Mouse (Mus musculus) lung, postnatal 36 days (tissue): ENCODE data around the gene Gm13276.
"Not testable (repeated sequence)": the region's sequence is repeated elsewhere in the genome, so short reads cannot be mapped to it uniquely, and the experiment has no call there.

ENCODE experiments used
- DNase-seq: peaks from one replicate; pipeline ENCODE4 v3.0.0; 2022; ENCODE audit warnings: mixed read lengths

The Gm13276 gene

DNA sequence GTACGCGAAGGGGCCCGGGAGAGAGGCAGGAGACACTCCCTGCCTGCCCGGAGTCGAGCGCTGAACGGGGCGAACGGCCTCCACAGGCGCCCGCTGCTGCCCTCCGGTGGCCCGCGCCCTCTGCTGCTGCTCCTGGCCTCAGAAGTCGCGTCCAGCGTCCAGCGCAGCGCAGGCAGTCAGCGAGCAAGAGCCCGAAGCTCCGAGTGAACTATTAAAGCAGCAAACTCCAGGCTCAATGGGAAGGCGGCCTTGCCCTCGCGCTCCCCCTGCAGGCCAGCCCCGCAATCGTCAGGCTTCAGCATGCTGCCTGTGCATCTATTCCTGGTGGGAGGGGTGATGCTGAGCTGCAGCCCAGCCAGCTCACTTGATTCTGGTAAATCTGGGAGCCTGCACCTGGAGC, at the start of gene Gm13276:
Gene Gm13276 (plus strand): TSS at position 301 of the 400 bp plus-strand sequence.
- DNase-seq: not testable (repeated sequence)

- DNase-seq: peak; percentile 84
Observed at GRCm38 (mm10) chr4:88738480-88738879, 47.0 kb upstream of the Gm13276 start.

GRCm38 (mm10) chr4:88739036-88739435, 46.5 kb upstream of the Gm13276 start:
- no peak for DNase-seq

GRCm38 (mm10) chr4:88741426-88741825, 44.1 kb upstream of the Gm13276 start:
- no peak for DNase-seq

- DNase-seq: no peak
Observed at GRCm38 (mm10) chr4:88742771-88743371, 42.6 kb upstream of the Gm13276 start.

- no peak for DNase-seq
Observed at GRCm38 (mm10) chr4:88744207-88744606, 41.3 kb upstream of the Gm13276 start.

- no peak for DNase-seq
Observed at GRCm38 (mm10) chr4:88749926-88750325, 35.6 kb upstream of the Gm13276 start.

DNA sequence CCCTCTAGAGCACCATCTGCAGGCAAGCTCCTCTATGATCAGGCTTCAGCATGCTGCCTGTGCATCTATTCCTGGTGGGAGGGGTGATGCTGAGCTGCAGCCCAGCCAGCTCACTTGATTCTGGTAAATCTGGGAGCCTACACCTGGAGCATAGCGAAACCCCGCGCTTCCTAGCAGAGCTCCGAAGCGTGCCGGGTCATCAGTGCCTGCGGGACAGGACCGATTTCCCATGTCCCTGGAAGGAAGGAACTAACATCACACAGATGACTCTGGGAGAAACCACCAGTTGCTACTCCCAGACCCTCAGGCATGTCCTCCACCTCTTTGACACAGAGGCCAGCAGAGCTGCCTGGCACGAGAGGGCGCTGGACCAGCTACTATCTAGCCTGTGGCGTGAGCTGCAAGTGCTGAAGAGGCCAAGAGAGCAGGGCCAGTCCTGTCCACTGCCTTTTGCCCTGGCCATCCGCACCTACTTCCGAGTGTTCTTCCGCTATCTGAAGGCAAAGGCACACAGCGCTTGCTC, 30.6 kb upstream of the Gm13276 start, which contains the start of gene Gm13271:
Gene Gm13271 (plus strand): TSS at position 51 of the 523 bp plus-strand sequence.
- DNase-seq: peak; percentile 41

DNA sequence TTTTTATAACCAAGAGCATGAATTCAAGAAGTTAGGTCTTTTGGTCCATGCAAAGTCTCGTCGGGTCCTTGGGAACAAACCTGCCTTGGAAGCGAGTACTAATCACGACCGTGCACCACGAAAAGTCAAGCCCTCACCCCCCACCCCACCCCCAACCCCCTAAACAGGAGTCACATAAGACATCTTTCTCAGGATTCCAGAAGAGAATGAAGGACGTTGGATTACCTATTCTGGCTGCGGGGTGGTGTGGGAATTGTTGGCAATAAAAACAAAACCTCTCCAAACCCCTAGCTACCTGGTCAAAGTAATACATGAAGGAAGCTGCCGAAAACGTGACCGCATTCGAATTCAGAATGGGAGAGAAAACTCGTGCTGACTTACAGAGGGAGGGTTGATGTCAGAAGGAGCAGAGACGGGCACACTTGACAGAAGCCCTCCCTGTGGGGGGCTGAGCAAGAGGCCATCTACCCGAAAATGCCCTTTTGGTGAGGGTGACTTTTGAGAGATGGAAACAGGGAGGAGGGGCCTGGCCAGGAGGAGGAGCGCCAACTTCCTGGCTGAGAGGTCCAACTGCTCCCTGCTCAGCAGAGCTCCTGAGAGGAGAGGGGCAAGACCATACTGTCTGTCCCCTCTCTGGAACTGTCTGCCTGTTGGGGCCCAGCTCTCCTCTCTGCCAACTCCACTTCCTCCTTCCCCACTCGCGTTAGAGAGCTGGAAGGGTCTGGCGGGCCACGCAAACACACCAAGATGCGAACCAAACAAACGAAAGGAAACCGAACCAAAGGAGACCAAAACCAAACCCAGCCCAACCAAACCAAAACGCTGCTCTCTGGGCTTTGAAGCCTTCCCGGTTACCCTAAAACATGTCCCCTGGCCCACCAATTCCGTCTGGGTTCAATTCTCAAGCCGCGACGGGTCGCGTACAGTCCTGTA, 28.7 kb upstream of the Gm13276 start:
- DNase-seq: peak; percentile 4

DNA sequence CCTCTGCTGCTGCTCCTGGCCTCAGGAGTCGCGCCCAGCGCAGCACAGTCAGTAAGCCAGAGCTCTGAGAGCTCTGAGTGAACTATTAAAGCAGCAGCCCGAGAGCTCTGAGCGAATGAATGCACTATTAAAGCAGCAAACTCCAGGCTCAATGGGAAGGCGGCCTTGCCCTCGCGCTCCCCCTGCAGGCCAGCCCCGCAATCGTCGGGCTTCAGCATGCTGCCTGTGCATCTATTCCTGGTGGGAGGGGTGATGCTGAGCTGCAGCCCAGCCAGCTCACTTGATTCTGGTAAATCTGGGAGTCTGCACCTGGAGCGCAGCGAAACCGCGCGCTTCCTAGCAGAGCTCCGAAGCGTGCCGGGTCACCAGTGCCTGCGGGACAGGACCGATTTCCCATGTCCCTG, 27.9 kb upstream of the Gm13276 start:
- DNase-seq: peak; percentile 91

DNA sequence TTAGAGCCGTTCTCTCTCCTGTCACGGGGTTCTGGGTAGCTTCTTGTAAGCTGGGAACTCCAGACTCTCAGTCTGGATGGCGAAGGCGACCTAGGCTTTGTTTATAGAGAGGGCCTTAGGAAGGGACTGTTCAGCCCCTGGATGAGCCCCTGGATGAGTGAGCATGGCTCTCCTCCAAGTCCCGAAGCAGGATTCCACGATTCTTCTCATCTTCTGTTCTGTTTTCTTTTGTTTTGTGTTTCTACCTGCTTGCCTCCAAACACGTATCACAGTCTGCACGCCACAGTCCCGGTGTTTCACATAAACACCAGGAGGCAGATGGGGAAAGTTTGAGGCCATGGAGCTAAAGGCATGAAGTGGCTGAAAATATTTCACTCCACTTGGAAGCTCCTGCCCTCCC, 26.8 kb upstream of the Gm13276 start:
- DNase-seq: not testable (repeated sequence)

DNA sequence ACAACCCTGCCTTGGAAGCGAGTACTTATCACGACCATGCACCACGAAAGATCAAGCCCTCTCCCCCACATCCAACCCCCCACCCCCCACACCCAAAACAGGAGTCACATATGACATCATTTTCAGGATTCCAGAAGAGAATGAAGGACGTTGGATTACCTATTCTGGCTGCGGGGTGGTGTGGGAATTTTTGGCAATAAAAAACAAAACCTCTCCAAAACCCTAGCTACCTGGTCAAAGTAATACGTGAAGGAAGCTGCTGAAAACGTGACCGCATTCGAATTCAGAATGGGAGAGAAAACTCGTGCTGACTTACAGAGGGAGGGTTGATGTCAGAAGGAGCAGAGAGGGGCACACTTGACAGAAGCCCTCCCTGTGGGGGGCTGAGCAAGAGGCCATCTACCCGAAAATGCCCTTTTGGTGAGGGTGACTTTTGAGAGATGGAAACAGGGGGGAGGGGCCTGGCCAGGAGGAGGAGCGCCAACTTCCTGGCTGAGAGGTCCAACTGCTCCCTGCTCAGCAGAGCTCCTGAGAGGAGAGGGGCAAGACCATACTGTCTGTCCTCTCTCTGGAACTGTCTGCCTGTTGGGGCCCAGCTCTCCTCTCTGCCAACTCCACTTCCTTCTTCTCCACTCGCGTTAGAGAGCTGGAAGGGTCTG, 25.8 kb upstream of the Gm13276 start, which contains the start of gene Gm13283:
Gene Gm13283 (plus strand): TSS at position 510 of the 659 bp plus-strand sequence.
- peak; percentile 58 for DNase-seq

DNA sequence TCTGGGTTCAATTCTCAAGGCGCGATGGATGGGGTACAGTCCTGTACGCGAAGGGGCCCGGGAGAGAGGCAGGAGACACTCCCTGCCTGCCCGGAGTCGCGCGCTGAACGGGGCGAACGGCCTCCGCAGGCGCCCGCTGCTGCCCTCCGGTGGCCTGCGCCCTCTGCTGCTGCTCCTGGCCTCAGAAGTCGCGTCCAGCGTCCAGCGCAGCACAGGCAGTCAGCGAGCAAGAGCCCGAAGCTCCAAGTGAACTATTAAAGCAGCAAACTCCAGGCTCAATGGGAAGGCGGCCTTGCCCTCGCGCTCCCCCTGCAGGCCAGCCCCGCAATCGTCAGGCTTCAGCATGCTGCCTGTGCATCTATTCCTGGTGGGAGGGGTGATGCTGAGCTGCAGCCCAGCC, 25.1 kb upstream of the Gm13276 start:
- DNase-seq: peak; percentile 85

GRCm38 (mm10) chr4:88761776-88762175, 23.7 kb upstream of the Gm13276 start:
- DNase-seq: peak; percentile 44

DNA sequence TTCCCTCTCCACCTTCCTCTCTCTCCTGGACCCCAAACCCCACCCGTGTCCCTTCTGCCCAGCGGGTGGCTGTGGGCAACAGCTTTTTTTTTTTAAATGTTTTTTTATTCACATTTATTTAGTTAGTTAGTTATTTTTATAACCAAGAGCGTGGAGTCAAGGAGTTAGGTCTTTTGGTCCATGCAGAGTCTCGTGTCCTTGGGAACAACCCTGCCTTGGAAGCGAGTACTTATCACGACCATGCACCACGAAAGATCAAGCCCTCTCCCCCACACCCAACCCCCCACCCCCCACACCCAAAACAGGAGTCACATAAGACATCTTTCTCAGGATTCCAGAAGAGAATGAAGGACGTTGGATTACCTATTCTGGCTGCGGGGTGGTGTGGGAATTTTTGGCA, 23.2 kb upstream of the Gm13276 start:
- not testable (repeated sequence) for DNase-seq

GRCm38 (mm10) chr4:88763384-88764018, 22.0 kb upstream of the Gm13276 start:
- DNase-seq: peak; percentile 74

GRCm38 (mm10) chr4:88773534-88773933, 12.0 kb upstream of the Gm13276 start, which contains the start of gene Gm13290:
TSS of gene Gm13290 (plus strand) at chr4:88773834.
- DNase-seq: not testable (repeated sequence)

DNA sequence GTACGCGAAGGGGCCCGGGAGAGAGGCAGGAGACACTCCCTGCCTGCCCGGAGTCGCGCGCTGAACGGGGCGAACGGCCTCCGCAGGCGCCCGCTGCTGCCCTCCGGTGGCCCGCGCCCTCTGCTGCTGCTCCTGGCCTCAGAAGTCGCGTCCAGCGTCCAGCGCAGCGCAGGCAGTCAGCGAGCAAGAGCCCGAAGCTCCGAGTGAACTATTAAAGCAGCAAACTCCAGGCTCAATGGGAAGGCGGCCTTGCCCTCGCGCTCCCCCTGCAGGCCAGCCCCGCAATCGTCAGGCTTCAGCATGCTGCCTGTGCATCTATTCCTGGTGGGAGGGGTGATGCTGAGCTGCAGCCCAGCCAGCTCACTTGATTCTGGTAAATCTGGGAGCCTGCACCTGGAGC, 8.9 kb upstream of the Gm13276 start, which contains the start of gene Gm13289:
Gene Gm13289 (plus strand): TSS at position 301 of the 400 bp plus-strand sequence.
- DNase-seq: not testable (repeated sequence)

- DNase-seq: not testable (repeated sequence)
Observed at GRCm38 (mm10) chr4:88779550-88779949, 6.0 kb upstream of the Gm13276 start, which contains the start of gene Gm13272. TSS of gene Gm13272 (plus strand) at chr4:88779850.

DNA sequence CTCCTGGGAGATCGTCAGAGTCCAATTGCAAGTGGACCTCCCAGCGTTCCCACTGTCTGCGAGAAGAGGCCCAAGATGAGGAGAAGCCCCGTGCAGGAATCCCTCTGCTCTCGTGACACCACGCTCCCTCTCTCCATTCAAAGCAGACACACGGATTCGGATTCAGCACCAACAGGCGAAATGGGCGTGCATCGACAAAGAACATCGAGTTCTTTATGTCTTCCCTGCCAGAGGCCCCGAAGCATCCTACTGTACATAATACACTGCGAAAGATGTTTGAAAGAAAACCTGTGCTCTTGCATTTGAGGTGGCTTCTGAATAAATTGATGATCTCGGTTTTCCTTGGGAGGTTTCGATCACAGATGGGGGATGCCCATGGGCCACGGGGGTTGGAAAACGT, 5.2 kb upstream of the Gm13276 start:
- DNase-seq: not testable (repeated sequence)

- DNase-seq: not testable (repeated sequence)
Observed at GRCm38 (mm10) chr4:88781831-88782230, 3.7 kb upstream of the Gm13276 start, which contains the start of gene Ifnz. TSS of gene Ifnz (plus strand) at chr4:88782131.

- not testable (repeated sequence) for DNase-seq
Observed at GRCm38 (mm10) chr4:88782335-88782734, 3.2 kb upstream of the Gm13276 start.
